Mouse (Mus musculus): ENCODE measurements around the gene Rarb. TPM values are rescaled to one million over a fixed set of nuclear protein-coding genes. Genes with fewer than 3 reads are reported as not detected.

Rarb gene
- polyA plus RNA-seq, 1 experiment from 2014 or later, result 4.4 TPM

DNA sequence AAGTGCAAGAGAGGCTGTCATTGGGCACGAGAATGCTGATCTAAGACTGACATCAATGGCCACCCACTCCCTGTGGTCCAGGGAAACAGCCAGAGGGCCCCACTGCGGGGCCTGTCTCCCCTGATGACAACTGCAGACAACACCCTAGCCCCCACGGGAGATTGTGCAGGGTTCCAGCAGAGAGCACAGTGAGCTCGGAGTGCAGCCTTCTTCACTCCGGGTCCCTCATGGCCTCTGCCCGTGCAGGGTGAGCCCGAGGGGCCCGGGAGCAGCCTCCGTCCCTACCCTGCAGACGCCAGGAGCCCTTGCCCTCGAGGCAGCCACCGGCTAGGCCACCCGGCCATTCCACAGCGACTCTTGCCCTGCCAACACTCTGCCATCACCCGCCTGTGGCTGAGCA, 95.0 kb downstream of the Rarb start:
- H3K9ac ChIP-seq (replicated peaks; ENCODE audit: low read depth), result no peak overlapping the region
- no peaks in the 10 kb centered on the region for H3K36me3 ChIP-seq (ENCODE audit: insufficient read depth, low read length)
- no peak overlapping the region for H3K4me3 ChIP-seq (ENCODE audit: low read depth, low read length)
- no peaks in the 10 kb centered on the region for H3K9me3 ChIP-seq (ENCODE audit: low read length)
- 91% methylated on average over 14 of the region's 15 CpGs for WGBS
- H3K4me2 ChIP-seq (replicated peaks; ENCODE audit: low read depth, low read length), result no peak overlapping the region
- DNase-seq (ENCODE audit: low spot score) (no peak), ATAC-seq (no peak)
- TF ChIP-seq EP300 (IDR thresholded peaks at IDR 0.05), result no peak
- no peak for TF ChIP-seq CTCF (IDR thresholded peaks at IDR 0.05)
- H3K4me1 ChIP-seq (ENCODE audit: insufficient read depth, low read depth, low read length), result peaks cover 4% of the 10 kb centered on the region; the same call in 1 of the 2 replicates
- H3K27ac ChIP-seq (ENCODE audit: low read length), result no peak overlapping the region
- H3K27me3 ChIP-seq (replicated peaks; ENCODE audit: insufficient read depth, low read length), result no peaks in the 10 kb centered on the region

DNA sequence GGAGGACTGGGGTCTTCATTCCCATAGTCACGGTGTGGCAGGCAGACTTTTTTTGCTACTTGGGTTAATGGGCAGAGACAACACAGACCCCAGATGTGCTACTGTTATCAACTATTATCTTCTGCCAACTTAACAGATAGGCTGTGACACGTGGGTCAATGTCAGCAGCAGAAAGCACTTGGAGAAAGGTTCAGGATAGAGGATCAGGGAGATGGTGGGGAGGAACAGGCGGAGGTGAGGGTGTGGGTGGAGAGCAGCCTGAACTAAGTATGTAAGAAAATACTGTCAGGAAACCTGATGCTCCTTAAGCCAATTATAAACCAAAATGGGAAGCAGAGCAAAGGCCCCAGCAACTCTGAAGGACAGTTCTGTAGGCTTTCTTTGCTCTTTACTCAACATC, 101.1 kb downstream of the Rarb start:
- Histone ChIP-seq H3K4me2 (replicated peaks; ENCODE audit: low read depth, low read length) (no peak overlapping the region), H3K9me3 (ENCODE audit: low read length) (no peaks in the 10 kb centered on the region), H3K27ac (ENCODE audit: low read length) (no peak overlapping the region), H3K4me3 (ENCODE audit: low read depth, low read length) (no peak overlapping the region), H3K4me1 (ENCODE audit: insufficient read depth, low read depth, low read length) (no peaks in the 10 kb centered on the region), H3K27me3 (replicated peaks; ENCODE audit: insufficient read depth, low read length) (no peaks in the 10 kb centered on the region), H3K36me3 (ENCODE audit: insufficient read depth, low read length) (no peaks in the 10 kb centered on the region), H3K9ac (replicated peaks; ENCODE audit: low read depth) (no peak overlapping the region)
- ATAC-seq (no peak), DNase-seq (ENCODE audit: low spot score) (no peak)
- TF ChIP-seq EP300 (IDR thresholded peaks at IDR 0.05) (no peak), CTCF (IDR thresholded peaks at IDR 0.05) (no peak)
- 65% methylated on average over 3 of the region's 3 CpGs for WGBS

DNA sequence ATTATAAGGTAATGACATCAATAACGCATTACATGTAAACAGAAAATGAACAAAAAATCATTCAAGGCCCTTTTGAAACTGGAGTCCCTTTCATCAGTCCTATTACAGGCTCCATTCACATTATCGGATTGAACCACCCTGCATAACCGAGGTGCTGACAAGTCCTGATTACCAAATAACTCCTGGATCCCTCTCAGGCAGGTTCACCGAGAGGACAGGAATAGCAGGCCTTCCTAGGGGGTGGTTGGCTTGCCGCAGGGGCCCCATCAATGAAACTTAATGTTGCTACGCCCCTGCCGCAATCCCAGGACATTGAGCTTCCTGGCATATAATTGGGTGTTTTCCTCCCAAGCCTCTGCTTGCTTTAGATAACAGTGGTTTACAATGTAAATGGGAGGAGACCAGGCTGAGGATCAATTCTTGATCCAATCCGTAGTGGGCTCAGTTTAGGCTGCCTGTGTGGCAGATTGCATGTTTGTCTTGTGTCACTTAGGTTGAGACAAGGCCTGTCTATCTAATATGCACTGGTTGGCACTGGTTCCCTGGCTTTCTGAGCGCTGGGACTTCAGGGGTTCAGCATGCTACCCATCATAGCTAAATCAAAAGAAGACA, 104.5 kb downstream of the Rarb start:
- no peaks in the 10 kb centered on the region for H3K9me3 ChIP-seq (ENCODE audit: low read length)
- ATAC-seq, result no peak
- H3K4me3 ChIP-seq (ENCODE audit: low read depth, low read length), result no peak overlapping the region
- DNase-seq (ENCODE audit: low spot score), result no peak
- WGBS, result 42% methylated on average over 9 of the region's 9 CpGs
- H3K9ac ChIP-seq (replicated peaks; ENCODE audit: low read depth), result no peak overlapping the region
- H3K27ac ChIP-seq (ENCODE audit: low read length), result no peak overlapping the region
- H3K4me1 ChIP-seq (ENCODE audit: insufficient read depth, low read depth, low read length), result no peaks in the 10 kb centered on the region
- no peaks in the 10 kb centered on the region for H3K36me3 ChIP-seq (ENCODE audit: insufficient read depth, low read length)
- H3K4me2 ChIP-seq (replicated peaks; ENCODE audit: low read depth, low read length), result no peak overlapping the region
- TF ChIP-seq EP300 (IDR thresholded peaks at IDR 0.05) (no peak), CTCF (IDR thresholded peaks at IDR 0.05) (no peak)
- no peaks in the 10 kb centered on the region for H3K27me3 ChIP-seq (replicated peaks; ENCODE audit: insufficient read depth, low read length)

DNA sequence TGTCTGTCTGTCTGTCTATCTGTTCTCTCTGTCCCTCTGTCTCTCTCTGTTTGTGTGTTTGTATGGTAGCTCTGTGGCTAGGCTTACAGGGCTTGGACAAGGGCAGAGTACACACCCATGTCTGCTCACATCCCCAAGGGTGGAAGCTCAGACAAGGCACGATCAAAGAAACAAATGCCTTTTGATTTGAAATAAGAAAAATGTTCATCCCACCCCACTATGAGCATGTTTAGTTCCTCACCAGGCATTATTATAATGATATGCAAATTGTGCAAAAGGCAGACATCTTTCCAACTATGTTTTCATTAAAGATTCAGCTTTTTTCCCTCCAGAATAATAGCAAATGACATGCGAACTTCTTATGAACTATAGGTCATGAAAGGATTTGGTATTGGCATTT, 105.2 kb downstream of the Rarb start:
- no peaks in the 10 kb centered on the region for H3K4me1 ChIP-seq (ENCODE audit: insufficient read depth, low read depth, low read length)
- TF ChIP-seq CTCF (IDR thresholded peaks at IDR 0.05), result no peak
- no peak for TF ChIP-seq EP300 (IDR thresholded peaks at IDR 0.05)
- WGBS, result 69% methylated on average over 2 of the region's 2 CpGs
- H3K4me2 ChIP-seq (replicated peaks; ENCODE audit: low read depth, low read length), result no peak overlapping the region
- H3K9ac ChIP-seq (replicated peaks; ENCODE audit: low read depth), result no peak overlapping the region
- no peak overlapping the region for H3K4me3 ChIP-seq (ENCODE audit: low read depth, low read length)
- no peaks in the 10 kb centered on the region for H3K9me3 ChIP-seq (ENCODE audit: low read length)
- H3K36me3 ChIP-seq (ENCODE audit: insufficient read depth, low read length), result no peaks in the 10 kb centered on the region
- no peak for ATAC-seq
- no peaks in the 10 kb centered on the region for H3K27me3 ChIP-seq (replicated peaks; ENCODE audit: insufficient read depth, low read length)
- DNase-seq (ENCODE audit: low spot score), result no peak
- no peak overlapping the region for H3K27ac ChIP-seq (ENCODE audit: low read length)

DNA sequence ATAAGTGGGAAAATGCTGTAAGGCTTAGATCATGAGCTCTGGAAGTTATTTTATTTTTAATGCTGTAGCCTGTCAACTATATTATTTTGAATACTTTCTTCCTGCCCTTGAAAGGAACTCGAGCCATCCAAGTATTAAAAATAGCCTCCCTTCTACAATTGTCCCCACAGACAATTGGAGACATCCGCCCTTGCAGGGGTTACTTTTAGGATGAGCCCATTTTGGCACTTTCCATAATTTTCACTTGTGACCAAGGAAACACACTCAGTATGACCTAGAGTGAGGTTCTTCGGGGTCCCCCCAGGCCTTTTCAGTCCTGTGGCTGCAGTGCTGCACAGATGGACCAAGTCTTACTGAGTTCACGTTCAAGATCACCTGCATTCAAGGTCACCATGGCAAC, 119.7 kb downstream of the Rarb start:
- no peak for ATAC-seq
- no peak overlapping the region for H3K4me2 ChIP-seq (replicated peaks; ENCODE audit: low read depth, low read length)
- H3K9me3 ChIP-seq (ENCODE audit: low read length), result no peaks in the 10 kb centered on the region
- H3K4me3 ChIP-seq (ENCODE audit: low read depth, low read length), result no peak overlapping the region
- TF ChIP-seq EP300 (IDR thresholded peaks at IDR 0.05), result no peak
- no peak for TF ChIP-seq CTCF (IDR thresholded peaks at IDR 0.05)
- no peaks in the 10 kb centered on the region for H3K4me1 ChIP-seq (ENCODE audit: insufficient read depth, low read depth, low read length)
- no peaks in the 10 kb centered on the region for H3K36me3 ChIP-seq (ENCODE audit: insufficient read depth, low read length)
- 69% methylated on average over 4 of the region's 4 CpGs for WGBS
- H3K27me3 ChIP-seq (replicated peaks; ENCODE audit: insufficient read depth, low read length), result no peaks in the 10 kb centered on the region
- H3K9ac ChIP-seq (replicated peaks; ENCODE audit: low read depth), result no peak overlapping the region
- no peak overlapping the region for H3K27ac ChIP-seq (ENCODE audit: low read length)
- no peak for DNase-seq (ENCODE audit: low spot score)

DNA sequence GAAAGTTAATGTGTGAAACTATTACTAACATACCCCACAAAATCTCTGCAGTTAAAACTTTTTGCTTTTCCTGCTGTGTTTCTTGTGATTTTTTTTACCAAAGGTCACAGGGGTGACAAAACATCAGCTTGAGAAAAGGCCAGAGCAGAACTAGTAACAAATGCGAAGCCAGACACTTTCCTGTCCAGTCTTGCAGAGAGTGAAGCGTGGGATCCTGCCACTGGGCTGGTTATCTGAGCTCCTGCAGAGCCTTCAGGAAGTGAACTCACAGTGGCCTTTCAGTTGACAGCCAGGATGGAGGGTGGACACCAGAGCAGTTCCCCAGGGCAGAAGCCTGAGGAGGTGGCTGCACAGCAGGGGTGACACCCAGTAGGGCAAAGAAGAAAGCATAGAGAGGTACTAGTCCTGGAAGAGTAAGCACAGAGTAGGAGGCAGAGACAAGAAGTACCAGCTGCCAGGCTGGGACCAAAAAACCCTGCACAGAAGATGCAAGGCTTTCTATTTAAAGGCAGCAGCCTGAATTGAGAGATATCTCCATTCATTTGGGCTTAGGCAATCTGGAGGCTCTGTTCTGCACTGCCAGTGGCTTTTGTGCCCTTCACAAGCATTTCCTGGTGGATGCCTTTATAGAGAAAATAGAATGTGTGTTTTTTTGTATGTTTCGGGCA, 123.4 kb downstream of the Rarb start:
- Histone ChIP-seq H3K4me2 (replicated peaks; ENCODE audit: low read depth, low read length) (no peak overlapping the region), H3K27ac (ENCODE audit: low read length) (no peak overlapping the region), H3K27me3 (replicated peaks; ENCODE audit: insufficient read depth, low read length) (no peaks in the 10 kb centered on the region), H3K4me3 (ENCODE audit: low read depth, low read length) (no peak overlapping the region), H3K9me3 (ENCODE audit: low read length) (no peaks in the 10 kb centered on the region), H3K4me1 (ENCODE audit: insufficient read depth, low read depth, low read length) (no peaks in the 10 kb centered on the region), H3K9ac (replicated peaks; ENCODE audit: low read depth) (no peak overlapping the region), H3K36me3 (ENCODE audit: insufficient read depth, low read length) (no peaks in the 10 kb centered on the region)
- no peak for DNase-seq (ENCODE audit: low spot score)
- ATAC-seq, result no peak
- TF ChIP-seq EP300 (IDR thresholded peaks at IDR 0.05) (no peak), CTCF (IDR thresholded peaks at IDR 0.05) (no peak)
- 58% methylated on average over 3 of the region's 3 CpGs for WGBS
